Mouse (Mus musculus) frontal cortex, postnatal 14 days (tissue): ENCODE data around the gene Scand1.

Experiments
- DNase-seq, 2 experiments: peaks; one replicate each; pipeline ENCODE4 v3.0.0; 2022; ENCODE audit warnings: low spot score in 2 of 2

Gene Scand1

DNA sequence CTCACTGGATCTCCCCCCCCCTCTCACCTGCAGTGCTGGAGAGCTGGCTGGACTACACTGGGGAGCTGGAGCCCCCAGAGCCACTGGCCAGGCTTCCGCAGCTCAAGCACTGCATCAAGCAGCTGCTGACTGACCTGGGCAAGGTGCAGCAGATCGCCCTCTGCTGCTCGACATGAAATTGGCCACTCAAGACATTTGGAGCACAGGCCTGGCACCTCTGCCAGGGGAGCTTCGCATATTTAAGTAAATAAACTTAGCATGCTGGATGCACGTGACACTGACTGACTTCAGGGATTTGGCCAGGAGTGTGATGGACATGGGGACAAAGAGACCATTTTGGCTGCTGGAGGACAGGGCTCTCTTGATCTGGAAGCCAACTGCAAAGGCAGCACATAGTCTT, 5.2 kb downstream of the Scand1 start:
- no peak for DNase-seq

DNA sequence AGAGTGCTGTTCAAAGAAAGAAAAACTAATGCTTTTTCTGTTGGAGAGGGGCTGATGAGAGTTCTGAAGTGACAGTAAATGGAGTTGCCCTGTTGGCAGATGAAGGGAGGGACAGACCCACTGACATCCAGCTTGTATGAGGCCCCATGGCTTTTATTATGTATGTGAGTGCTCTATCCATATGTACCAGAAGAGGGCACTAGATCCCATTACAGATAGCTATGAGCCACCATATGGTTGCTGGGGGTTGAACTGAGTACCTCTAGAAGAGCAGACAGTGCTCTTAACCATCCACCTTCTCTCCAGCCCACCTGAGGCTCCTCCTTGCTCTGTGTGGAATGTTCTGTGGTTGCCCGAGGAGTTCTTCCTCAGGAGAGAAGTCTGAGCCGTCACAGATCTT, 6.7 kb downstream of the Scand1 start:
- no peak for DNase-seq

DNA sequence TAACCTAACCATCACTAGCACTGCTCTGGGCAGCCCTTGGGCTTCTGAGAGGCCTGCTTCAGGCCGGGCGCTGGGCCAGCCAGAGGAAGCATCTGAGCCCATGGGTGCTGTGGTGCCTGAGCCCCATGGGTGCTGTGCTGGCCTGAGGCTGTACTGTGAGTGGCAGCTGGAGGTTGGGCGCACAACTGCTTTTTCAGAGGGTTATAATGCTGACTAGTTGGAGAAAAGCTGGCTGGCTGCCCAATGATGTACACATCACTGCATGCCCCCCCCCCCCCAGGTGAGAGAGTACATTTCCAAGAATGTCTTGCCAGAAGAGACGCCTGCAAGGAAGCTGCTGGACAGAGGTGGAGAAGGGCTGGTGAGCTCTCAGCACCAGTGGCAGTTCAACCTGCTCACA, 8.2 kb downstream of the Scand1 start:
- DNase-seq, result no peak

DNA sequence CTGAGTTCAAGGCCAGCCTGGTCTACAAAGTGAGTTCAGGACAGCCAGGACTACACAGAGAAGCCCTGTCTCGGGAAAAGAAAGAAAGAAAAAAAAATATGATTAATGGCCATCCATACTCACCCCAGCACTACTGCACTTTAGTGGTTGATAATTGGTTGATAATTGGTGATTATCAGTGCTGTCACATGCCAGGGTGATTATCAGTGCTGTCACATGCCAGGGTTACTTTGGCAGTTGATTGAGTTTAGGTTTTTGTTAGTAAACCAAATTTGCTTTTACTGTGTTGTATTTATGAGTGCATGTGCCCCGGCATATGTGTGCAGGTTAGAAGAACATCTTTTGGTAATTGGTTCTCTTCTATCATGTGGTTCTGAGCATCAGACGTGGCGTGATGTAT, 10.4 kb downstream of the Scand1 start:
- no peak for DNase-seq

- no peak for DNase-seq
These were observed 14.0 kb downstream of the Scand1 start for GRCm38 (mm10) chr2:156298458-156298857.

DNA sequence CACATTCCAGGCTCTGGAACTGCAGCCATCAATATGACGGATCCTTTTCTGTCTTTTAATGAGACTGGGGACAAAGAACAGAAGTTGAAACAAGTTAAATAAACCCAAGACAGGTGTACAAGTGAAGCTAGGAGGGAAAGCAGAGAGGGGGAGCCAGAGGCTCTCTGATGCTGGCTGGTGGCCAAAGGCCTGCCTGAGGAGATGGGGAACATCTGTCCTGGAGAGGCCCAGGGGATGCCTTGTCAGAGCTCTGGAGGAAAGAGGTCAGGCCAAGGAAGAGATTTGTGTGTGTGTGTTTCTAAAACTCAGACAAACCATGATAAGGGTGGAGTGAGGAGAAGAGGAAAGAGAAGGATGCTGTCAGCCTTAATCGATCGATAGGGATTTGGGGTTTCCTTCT, 14.9 kb downstream of the Scand1 start:
- DNase-seq, result no peak

GRCm38 (mm10) chr2:156296190-156296589, 16.3 kb downstream of the Scand1 start:
- no peak for DNase-seq

DNA sequence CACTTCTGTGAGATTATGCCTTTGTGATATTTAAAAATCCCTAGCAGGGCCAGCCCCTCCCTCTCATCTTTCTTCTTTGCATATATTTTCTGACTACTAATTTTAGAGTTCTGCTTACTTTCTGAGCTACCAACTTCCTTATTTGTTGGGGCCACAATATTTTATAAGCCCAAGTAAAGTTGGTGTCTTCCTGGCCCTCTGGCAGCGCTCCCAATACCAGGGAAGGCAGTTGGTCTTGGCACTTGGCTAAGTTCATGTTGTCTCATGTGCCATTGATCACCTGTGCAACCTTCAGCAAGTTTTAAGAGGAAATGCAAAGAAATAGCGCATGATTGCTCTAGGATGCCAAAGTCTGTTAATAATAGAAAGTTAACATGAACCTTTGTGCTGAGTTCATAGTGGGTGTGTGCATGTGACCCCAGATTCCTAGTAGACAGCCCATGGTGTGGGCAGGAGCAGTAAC, 16.9 kb downstream of the Scand1 start:
- no peak for DNase-seq

DNA sequence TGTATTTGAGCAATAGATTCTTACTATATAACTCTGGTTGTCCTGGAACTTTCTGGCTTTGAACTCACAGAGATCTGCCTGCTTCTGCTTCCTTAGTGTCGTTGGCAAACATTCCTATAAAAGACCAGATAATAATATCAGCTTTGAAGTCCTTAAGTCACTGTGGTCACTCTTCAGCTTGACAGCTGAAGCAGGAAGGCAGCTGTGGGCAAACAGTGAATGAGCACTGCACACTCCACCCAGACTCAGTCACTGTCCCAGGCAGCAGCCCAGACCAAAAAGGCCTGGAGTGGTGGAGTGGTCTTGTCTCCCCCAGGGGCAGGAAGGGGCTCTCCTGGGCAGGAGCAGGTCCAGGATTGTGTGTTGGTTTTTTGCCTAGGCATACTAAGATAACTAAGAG, 20.5 kb downstream of the Scand1 start:
- DNase-seq, result no peak

GRCm38 (mm10) chr2:156289552-156290160, 22.8 kb downstream of the Scand1 start:
- no peak for DNase-seq

DNA sequence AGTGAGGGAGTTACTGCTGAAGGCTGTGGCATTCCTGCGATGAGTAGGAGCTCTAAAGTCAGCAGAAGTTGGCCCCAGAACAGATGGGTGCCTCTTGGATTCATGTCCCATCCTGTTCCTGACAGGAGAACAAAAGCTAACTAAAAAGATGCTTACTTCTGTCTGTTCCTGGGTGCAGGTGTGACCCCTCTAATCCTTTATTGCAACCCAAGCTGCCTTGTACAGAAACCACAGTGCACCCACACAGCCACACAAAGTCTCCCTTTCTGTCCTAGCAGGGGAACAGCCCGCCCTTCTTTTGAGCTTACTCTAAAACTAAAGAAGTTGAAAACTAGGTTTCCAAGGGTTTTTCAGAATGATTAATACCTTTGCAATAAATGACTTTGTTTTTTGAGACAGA, 24.3 kb downstream of the Scand1 start:
- no peak for DNase-seq

- DNase-seq, result no peak
These were observed 25.8 kb downstream of the Scand1 start for GRCm38 (mm10) chr2:156286733-156287132.

DNA sequence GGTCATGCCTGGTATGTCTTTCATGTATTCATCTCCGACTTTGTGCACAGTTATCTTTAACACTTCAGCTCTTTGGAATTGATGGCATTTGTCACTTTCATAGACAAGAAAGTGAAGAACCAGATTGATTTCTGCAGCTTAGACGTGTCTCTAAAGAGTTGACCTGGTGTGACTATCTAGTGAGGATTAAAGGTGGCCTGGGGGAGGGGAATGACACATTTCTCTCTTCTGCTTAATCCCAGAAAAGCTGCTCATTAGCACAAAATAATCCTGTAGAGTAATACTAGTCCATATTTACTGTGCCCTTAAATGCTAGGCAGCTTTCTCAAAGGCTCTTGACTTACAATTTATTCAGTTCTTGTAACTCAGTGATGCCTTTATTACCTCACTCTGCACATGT, 27.3 kb downstream of the Scand1 start:
- DNase-seq, result no peak

- DNase-seq, result no peak
These were observed 31.3 kb downstream of the Scand1 start for GRCm38 (mm10) chr2:156281227-156281626.

DNA sequence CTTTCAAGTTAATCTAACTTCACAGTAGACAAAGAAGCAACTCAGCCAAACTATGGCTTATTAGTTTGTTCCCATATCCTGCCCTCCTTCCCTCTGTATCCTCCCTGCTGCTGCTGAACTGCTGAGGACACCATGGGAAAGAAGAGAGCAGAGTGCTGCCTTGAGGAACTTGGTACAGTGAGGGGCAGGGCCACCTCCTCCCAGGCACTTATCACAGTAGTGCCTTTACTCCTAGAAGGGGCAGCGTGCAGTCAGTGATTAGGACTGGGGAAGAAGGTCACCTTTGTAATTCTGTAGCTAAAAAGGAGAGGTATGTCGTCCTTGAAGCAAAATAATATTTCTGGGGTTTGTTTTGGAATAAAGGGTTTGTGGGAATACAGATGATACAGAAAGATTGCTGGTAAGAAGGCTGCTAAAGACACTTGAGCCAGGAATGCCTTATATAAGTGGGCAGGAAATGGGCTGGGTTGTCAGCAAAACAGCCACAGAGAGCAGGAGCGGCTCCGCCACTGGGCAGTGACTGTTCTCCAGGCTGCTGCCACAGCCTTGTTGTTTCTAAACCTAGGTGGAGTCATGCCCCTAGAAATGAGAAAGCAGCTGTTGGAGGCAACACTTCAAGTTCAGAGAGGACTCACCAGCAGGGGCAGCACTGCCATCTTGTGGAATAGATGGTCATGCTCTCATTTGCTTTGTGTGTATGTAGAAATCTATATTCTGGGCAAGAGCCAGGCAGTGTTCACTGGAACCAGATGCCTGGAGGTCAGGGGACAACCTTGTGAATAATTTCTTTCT, 34.1 kb downstream of the Scand1 start:
- peak; percentile 63 to 73 for DNase-seq

DNA sequence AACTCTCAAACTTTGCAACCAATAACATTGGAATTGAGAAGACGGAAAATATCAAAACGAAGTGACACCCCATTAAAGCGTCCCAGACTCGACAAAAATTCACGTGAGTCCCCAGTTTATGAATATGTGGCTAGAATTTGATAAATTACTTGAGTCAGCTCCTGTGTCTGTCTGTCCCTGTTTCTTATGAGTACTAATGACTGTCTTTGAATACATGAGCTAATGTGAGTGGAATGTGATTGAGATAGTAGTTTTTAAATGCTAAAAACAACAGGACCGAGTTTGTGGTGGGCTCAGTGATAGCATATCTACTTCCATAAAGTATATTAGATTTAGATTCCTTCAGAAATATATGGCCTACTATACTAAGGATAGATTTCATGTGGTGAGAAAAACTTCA, 40.0 kb downstream of the Scand1 start:
- no peak for DNase-seq

- no peak for DNase-seq
These were observed 44.9 kb downstream of the Scand1 start for GRCm38 (mm10) chr2:156267636-156268035.

- no peak for DNase-seq
These were observed 49.2 kb downstream of the Scand1 start for GRCm38 (mm10) chr2:156263204-156263893.
